Mouse (Mus musculus): ENCODE data around the gene Pitpnb.
A peak's percentile ranks its signal among the peaks of the same experiment; 100 is the strongest.

Gene Pitpnb

DNA sequence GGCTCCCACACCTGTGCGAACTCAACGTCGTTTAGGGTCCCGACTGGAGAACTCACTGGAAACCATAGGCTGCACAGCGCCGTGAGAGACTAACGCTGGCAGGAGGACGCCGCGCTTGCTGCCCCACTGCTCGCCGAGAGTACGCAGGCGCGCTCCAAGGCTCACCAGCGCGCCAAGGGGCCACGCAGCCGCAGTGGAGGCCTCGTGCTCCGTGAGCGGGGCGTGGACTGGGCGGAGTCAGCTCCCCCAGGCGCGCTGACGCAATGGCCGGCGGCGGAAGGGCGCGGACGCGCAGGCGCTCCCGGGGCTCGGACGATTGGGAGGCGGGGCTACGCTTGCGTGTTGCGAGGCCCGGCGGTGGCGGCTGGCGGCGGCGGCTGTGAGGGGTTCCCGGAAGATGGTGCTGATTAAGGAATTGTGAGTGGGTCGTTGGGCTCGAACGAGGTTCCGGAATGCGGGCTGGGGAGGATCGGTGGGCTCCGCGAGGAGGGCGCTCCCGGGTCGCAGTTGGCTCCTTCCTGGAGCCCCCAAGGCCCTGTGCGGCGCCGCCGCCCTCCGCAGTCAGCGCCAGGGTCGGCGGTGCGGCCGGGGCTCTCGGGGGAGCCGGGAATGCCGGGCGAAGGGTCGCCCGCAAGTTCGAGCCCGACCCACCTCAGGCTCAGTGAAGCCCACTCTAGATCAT, at the start of gene Pitpnb:
Pitpnb (plus strand) TSS at position 347 of the 682 bp plus-strand sequence.
- peak; percentile 98 for DNase-seq (ENCODE audit: low spot score)

DNA sequence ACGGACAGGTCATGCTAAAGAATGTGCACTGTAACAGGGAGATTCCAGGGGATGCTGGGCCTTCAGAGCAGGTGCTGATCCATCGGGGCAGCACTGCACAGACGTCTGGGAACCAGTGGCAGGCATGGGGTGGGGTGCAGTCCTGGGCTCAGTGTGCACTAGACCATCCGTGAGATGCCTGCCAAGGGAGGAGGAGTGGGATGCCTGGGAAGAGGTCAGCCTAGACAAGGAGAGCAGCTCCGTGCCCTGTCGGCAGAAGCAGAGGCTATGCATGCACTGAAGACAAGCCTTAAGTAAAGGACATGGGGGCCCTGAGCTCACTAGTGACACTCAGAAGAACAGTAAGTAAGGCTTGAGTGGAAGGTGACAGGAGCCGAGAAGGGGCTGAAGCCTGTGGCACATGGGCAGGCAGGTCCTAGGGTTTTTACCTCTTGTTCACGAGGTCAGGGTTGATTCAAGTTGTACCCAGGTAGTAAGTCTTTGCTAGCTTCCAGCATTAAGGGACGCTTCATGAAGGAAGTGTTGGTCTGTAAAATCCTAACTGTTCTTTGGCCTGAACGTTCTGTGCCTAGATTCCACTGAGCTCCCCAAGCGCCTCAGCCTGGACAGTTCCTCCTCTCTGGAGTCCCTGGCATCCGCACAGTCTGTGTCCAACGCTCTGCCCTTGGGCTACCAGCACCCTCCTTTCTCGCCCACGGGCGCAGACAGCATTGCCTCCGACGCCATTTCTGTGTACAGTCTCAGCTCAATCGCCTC, 46.0 kb upstream of the Pitpnb start:
- no peak for DNase-seq (ENCODE audit: low spot score)

DNA sequence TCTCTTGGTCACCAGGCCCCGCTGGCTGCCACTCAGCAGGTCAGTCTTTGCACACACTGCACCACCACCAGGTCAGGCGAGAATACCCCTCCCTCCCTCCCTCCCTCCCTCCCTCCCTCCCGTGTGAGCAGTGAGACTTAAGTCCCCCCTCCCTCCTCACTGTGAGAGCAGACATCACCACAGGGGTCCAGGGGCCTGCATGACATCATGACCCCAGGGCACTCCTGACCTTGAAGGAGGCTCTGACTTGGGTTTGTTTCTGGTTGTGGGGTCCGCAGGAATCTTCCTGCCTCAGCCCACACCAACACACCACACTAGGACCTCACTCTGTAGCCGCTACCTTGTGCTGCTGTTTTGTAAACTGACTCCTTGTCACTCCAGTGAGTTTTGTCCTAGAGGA, 43.0 kb upstream of the Pitpnb start:
- no peak for DNase-seq (ENCODE audit: low spot score)

DNA sequence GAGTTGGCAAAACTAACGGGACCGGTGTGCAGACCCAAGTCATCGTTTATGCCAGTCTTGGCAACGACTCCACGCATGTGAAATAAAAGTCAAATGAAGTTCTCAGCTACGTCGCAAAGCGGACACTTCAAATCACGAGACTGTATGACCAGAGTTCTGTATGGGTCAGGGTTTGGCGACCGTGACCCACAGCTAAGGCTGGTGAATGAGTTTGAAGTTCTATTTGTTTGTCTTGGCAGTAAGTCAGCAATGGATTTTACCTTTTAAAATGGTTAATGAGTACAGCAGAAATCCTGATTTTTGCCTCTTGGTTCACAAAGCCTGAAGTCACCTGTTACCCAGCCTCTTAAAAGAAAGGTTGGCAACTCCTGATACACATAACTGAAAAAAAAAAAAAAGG, 42.1 kb upstream of the Pitpnb start:
- no peak for DNase-seq (ENCODE audit: low spot score)

DNA sequence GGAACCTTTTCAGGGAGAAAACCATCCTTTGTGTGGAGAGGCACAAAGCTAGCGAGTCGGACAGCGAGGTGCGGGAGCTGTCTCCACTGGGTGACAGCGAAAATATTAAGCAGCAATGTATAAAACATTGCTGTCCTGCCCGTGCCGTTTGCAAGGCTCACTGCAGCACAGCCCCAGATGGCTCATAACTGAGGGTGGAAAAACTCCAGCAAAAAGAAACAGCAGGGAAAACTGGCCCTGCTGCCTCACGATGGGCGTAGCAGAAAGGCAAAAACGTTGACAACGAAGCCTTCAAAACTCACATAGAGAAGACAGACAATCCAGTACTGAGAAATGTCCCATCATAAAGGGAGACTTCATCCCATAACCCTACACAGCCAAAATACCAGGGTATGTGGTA, 40.5 kb upstream of the Pitpnb start:
- no peak for DNase-seq (ENCODE audit: low spot score)

DNA sequence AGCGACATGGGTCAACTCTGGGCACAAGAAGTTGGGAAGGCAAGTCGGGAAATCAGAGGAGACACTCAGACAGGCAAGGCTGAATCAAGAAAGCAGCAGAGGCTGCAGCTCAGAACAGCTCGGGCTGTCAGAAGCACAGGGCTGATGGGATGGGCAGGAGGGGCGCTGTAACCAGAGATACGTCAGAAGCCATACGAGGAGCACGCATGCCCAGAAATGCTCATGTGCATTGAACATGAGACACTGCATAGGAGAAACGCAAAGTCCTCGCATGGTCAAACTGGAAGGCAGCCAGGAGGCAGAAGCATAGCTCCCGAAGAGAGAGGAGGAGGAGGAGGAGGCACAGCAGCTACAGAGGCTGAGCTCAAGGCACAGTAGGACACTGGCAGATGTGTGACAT, 38.9 kb upstream of the Pitpnb start:
- DNase-seq (ENCODE audit: low spot score) = no peak

DNA sequence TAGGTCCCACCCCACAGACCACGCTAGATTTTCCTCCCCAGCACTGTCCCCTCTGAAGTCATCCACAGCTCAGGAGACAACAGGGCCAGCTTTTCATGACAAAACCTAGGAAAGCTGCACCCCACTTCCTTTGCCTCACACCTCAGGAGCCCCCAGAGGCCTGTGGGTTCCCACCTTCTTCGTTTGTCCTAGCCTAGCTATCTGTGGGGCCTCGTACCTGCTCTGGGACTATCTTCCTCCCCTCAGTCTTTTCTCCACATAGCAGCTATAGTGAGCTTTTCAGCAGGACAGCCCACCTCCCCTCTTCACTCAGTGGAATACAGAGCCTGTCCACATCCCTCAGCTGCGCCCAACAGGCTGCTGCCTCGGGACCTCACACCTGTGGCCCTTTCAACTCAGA, 32.8 kb upstream of the Pitpnb start:
- DNase-seq (ENCODE audit: low spot score) = no peak

DNA sequence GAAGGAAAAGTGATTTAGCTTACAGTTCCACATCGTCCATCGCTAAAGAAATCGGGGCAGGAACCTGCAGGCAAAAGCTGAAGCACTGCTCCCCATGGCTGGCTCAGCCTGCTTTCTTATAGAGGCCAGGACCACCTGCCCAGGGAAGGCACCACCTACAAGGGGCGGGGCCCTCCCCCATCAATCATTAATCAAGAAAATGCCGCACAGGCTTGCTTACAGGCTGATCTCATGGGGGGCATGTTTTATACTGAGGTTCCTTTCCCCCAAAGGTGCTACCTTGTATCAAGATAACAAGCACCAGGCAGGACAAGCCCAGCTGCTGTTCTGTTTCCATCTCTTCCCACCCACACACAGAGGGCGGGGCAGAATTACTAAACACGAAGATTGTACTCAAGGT, 31.9 kb upstream of the Pitpnb start:
- no peak for DNase-seq (ENCODE audit: low spot score)

DNA sequence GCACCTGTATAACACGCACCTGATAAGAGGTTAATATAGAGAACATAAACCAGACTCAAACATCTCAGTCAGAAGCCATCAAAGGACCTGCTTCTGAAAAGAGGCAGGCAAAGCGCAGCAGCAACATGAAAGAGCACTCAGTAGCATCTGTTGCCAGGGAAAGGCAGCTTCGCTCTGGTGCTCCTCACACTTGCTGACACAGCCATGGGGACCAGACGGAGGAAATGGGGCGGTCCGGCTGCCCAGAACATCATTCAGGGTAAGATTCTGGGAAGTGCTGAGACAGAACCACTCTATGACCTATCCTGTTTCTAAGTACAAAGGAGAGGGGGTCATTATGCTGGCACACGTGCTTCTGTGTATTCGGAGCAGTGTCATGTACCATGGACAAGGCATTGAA, 29.8 kb upstream of the Pitpnb start:
- no peak for DNase-seq (ENCODE audit: low spot score)

DNA sequence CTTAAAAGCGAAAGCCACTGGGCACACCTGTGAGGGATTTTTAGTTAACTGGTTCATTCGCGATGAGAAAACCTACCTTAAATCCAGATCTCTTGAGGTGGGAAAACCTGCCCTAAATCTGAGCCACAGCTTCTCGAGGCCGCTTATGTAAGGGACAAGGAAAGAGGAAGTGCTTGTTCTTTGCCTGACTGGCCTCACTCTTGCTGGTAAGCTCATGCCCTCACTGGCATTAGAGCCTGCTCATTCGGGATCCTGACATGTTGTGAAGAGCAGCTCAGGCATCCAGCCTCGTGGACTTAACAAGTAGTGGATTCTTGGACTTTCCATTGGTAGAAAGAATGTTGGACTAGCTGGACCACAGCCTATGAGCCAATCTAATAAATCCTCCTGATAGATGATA, 28.8 kb upstream of the Pitpnb start:
- no peak for DNase-seq (ENCODE audit: low spot score)

DNA sequence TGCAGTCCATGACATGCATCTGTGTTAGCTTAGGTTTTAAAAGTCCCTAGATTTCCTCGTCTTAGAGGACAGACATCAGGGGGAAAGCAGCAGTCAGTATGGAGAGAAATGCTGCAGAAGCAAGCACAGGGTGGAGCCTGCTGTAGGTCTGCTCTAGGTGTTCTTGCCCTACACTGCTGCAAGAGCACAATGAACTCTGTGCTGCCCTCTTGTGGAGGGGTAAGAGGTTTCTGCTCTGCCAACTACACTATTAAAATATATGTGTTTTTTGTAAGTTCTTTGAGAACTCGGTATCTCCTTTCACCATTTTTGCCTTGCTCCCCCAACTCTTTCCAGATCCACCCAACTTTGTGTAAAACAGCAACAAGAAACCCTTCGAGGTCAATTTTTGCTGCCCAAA, 25.8 kb upstream of the Pitpnb start:
- DNase-seq (ENCODE audit: low spot score) = no peak

DNA sequence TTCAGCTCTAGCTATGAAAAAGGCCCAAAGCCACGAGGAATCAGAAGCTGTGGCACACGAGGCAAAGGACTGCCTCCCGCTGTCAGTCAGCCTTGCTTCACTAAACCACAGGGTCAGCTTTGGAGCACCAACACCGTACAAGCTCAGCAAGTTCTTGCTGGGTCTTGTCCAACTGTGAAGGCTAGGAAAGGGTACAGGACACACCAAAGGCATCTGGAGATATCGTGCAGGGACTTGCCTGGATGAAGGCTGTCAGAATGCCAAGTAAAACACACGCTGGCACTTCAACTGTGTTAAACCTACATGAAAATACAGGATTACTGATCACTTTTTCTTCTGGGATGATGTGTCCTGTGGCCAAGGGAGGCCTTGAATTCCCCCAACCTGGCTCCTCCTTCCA, 20.4 kb upstream of the Pitpnb start:
- DNase-seq (ENCODE audit: low spot score) = no peak

DNA sequence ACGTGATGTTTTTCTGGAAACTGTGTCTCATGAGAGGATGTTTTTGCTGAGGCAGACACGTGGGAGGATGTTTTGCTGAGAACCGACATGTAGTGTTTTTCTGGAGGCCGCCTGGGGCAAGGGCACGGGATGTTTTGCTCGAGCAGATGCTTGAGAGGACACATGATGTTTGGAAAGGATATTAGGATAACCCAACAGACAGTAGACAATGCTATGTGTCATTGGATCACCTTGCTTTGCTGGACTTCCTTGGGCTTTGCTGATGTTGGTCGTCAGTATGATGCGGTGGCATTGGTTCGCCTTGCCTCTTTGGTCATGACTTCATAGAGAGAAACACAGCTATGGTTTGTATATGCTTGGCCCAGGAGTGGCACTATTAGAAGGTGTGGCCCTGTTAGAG, 16.7 kb upstream of the Pitpnb start:
- no peak for DNase-seq (ENCODE audit: low spot score)

DNA sequence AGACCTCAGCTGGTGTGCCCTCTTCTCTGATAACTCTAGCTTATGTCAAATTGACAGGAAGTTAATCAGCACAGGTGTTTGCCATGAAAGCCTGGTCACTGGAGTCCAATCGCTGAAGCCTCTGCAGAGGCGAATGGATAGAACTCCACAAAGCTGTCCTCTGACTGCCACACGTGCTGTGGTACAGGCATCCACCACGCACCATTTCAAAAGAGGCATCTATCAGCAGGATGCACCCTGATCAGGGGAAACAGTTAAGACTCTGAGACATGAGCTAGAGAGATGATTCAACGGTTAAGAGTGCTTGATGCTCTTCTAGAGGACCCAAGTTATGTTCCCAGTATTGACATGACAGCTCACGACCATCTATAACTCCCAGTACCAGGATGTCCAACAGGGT, 15.5 kb upstream of the Pitpnb start:
- DNase-seq (ENCODE audit: low spot score) = no peak

DNA sequence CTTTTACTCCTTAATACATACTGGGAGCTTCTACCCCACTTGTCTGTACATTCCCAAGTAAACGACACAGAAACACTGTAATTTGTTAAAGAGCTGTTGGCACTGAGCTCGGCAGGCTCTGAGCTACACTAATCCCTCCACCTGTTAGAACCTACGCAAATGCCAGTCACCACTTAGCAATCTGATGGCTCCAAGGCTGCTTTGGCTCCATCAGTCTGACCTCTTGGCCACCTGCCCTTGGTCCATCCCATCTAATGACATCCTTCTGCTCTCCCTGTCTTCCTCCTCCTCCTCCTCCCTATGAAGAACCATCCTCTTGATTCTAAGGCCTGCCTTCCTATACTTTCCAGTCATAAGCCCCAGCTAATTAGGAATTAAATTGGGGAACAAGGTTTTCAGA, 13.0 kb upstream of the Pitpnb start:
- no peak for DNase-seq (ENCODE audit: low spot score)

DNA sequence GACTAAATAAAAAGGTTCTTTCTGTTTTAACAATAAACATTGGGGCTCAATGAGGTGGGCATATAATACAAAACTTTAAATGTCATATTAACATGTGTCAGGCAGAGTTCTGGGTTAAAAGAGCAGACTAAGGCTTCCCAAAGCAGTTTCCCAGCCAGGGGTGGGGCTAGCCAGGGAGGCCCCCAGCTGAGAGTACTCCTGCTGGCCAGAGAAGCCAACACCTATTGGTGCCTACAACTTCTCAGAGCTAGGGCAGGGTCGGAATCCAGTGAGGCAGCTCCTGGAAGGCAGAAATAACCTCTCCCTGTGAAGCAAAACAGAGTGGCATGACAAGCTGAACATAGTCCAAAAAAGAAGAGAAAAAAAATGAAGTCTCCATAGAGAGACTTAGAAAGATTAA, 11.6 kb upstream of the Pitpnb start:
- DNase-seq (ENCODE audit: low spot score) = no peak

DNA sequence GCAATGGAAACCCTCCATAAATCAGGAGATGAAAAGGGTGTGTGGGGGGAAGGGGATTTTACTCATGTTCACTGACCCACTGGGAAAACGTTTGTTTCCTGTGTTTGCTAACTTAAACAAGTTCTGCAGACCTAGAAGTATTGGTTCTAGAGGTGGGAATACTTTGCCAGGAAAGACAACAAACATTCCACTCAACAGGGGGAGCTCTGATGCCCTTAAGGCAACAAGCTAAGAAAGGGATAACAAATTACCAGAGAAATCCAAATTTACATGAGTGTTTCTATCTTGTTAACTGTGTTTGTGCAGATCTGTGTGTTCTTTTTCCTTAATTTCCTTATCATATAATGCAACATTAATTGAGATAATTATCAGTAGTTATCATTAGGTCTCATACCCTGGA, 4.8 kb upstream of the Pitpnb start:
- DNase-seq (ENCODE audit: low spot score) = no peak

DNA sequence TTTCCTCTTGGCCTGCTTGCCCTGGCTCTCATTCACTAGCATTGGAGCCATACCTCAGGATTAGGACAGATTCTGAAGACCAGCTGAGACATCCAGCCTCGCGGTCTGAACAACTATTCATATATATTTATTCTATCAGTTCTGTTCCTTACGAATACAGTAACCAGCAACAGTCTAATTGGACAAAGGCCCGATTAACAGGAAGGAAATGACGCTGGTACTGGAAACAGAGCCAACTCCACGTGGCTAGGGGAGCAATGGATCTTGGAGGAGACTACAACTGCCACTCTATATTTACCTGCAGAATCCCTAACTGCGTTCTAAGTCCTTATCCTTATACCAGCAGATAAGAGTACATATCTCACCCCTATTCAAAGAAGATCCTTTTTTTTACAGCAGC, 3.1 kb upstream of the Pitpnb start:
- DNase-seq (ENCODE audit: low spot score) = no peak

DNA sequence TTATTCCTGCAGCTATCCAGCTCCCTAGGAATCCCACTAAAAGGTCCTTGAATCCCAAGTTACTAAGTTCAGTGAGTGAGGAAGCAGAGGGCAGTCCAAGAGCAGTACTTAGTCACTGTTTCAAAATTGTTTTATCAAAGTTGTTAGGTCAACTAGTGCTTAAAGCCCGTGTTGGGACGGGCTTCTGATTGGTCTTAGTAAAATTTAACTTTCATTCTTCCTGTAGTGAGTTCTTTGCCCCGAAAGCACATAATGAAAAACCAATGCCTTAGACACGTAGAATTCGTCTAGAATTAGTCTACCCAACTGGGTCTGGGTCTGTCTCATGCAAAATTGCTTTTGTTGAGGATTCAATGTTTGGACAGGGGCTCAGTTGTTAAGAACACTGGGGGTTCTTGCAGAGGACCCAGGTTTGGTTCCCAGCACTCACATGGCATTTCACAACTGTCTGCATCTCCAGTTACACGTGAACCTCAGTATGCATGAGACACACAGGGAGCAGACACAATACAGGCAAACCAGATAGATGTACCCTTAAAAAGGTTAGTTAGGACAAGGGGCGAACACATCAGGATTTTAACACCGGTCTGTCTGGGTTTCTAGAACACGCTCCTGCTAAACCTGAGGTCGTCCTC, 664 bp upstream of the Pitpnb start:
- no peak for DNase-seq (ENCODE audit: low spot score)

DNA sequence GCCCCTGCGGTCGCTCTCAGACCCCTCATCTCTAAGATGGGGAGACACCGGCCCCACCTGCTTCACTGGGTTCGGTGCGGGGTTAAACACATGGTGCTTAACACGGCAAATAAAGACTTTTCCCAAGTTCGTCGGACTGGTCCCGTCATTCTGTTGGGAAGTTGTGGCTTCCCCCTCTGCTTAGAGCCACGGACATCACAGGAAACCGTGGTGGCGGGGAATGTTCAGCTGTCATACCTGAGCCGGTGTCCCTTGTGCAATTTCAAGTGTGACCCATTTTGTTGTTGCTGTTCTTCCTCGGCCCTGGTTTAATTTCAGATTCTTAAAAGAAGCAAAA, 504 bp downstream of the Pitpnb start:
- DNase-seq (ENCODE audit: low spot score) = no peak

DNA sequence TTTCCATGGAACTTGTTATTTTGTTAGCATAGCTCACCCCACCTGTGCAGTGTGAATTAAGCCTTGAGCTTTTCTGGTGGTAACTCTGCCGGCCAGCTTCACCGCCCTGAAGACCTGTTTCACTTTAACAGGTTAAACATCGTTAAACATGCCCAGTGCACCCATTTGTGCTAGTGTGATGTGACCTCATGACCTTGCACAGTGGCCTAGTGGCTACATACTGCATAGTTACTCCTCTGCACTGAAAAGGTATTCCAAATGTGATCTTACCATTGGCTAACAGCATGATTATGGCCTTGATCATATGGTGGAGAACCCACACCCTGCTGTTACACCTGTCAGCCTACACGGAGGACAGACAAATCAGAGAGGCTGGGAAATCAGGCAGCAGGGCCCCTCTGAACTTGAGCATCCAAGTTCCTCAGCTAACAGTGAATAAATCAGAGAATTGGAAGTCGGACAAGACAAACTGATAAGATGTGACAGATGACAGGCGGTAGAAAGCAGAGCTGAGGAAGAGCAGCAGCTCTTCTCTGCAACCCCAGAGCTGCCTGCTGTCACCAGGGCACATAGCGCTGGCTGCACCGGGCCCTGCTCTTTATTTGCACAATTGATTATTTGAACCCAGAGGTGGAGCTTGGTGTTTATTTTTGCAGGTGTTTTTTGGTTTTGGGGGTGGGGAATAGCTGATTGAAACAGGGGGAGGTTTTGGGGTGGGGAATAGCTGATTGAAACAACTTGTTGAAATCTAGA, 5.6 kb downstream of the Pitpnb start:
- no peak for DNase-seq (ENCODE audit: low spot score)

DNA sequence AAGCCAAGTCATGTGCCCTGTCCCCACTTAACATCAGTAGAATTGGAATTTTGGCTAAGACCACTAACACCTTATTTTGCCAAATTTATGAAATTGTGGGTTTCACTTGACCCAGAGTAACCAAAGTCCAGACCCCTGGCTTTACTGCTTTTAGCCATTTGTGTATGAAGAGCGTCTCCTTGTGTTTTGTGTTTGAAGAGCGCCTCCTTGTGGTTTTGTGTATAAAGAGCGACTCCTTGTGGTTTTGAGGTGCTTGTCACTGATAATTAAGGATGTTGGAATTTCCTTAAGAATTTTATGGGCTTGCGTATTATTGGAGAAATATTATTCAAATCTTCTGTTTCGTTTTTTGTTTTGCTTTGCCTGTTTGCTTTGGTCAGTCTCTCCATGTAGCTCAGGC, 11.0 kb downstream of the Pitpnb start:
- peak; percentile 79 for DNase-seq (ENCODE audit: low spot score)

All from embryo, embryonic 10.5 days (tissue).